Mouse (Mus musculus) stomach, embryonic 16.5 days (tissue): ENCODE results near the gene Dhx29. TPM values are rescaled to one million over a fixed set of nuclear protein-coding genes. Genes with fewer than 3 reads are reported as not detected.

Experiments
- ATAC-seq: fragments of 200-750 bp; cut with Nextera tagmentation; 2 replicates; pipeline ENCODE4 v1.8.0; 2017; ENCODE audit warnings: moderate number of reproducible peaks, moderate TSS enrichment; ENCODE audit not compliant: insufficient read depth, low FRiP score
- H3K27ac ChIP-seq: fragments of 300-500 bp; sonication (generic); 2 replicates; pipeline ENCODE4 v1.5.1; 2014; ENCODE audit warnings: low read length
- H3K27me3 ChIP-seq: fragments of 300-500 bp; sonication (generic); 2 replicates; pipeline ENCODE4 v1.6.1; 2014; ENCODE audit warnings: low read length, control low read depth, mixed read lengths; ENCODE audit not compliant: control insufficient read depth, insufficient read depth
- H3K36me3 ChIP-seq: fragments of 300-500 bp; sonication (generic); 2 replicates; pipeline ENCODE4 v1.6.1; 2014; ENCODE audit warnings: low read length; ENCODE audit not compliant: control insufficient read depth, insufficient read depth
- H3K4me1 ChIP-seq: fragments of 300-500 bp; sonication (generic); 2 replicates; pipeline ENCODE4 v1.6.1; 2014; ENCODE audit warnings: low read length, control low read depth, mixed read lengths; ENCODE audit not compliant: control insufficient read depth, insufficient read depth
- H3K4me2 ChIP-seq: fragments of 300-500 bp; sonication (generic); 2 replicates; pipeline ENCODE4 v1.6.1; 2014; ENCODE audit warnings: low read depth, low read length, mixed read lengths
- H3K4me3 ChIP-seq: fragments of 300-500 bp; sonication (generic); replicated peaks from 2 replicates; pipeline ENCODE4 v1.5.1; 2014; ENCODE audit warnings: mild to moderate bottlenecking, low read length
- H3K9ac ChIP-seq: fragments of 300-500 bp; sonication (generic); 2 replicates; pipeline ENCODE4 v1.6.1; 2014; ENCODE audit warnings: low read length
- H3K9me3 ChIP-seq: fragments of 300-500 bp; sonication (generic); replicated peaks from 2 replicates; pipeline ENCODE4 v1.6.1; 2016; ENCODE audit warnings: low read length, control low read depth; ENCODE audit not compliant: control insufficient read depth
- WGBS: fragments of 180-500 bp; shearing (Covaris S2); extraction: QIAGEN DNeasy Blood & Tissue Kit; methylation state at CpG from one replicate; pipeline ENCODE4 v1.1.7; 2014; 5-methylcytosine and 5-hydroxymethylcytosine counted together
- polyA plus RNA-seq: library from polyadenylated mRNA; unstranded; fragments of >200 nt; fragmentation: Nextera tagmentation; extraction: Ambion mirVana; gene quantifications from 2 replicates; pipeline ENCODE4 v1.2.1, GENCODE M21; 2015

The Dhx29 gene
- polyA plus RNA-seq, 1 experiment from 2014 or later, result 16.9 TPM

GRCm38 (mm10) chr13:112926796-112927195 is 458 bp upstream of the Dhx29 start:
- under 1% methylated on average over 19 of the region's 19 CpGs for WGBS

GRCm38 (mm10) chr13:112928038-112928668 is 899 bp downstream of the Dhx29 start:
- peak overlapping the region; percentile 83 for H3K9ac ChIP-seq
- ATAC-seq, result no peak; the same call in 1 of the 2 replicates
- H3K4me3 ChIP-seq, result peak overlapping the region; percentile 95
- no peaks in the 10 kb centered on the region for H3K27me3 ChIP-seq
- H3K4me2 ChIP-seq, result peak overlapping the region; percentile 61
- H3K36me3 ChIP-seq, result no peaks in the 10 kb centered on the region
- 4% methylated on average over 8 of the region's 8 CpGs for WGBS
- H3K27ac ChIP-seq, result peak overlapping the region; percentile 85
- H3K9me3 ChIP-seq, result no peaks in the 10 kb centered on the region
- peaks cover 15% of the 10 kb centered on the region for H3K4me1 ChIP-seq

More at GRCm38 (mm10) chr13:112926796-112927195, 458 bp upstream of the Dhx29 start:
- Histone ChIP-seq H3K9me3 (no peaks in the 10 kb centered on the region), H3K4me2 (peak overlapping the region; percentile 62), H3K27ac (peak overlapping the region; percentile 85), H3K4me3 (peak overlapping the region; percentile 95), H3K4me1 (peaks cover 15% of the 10 kb centered on the region), H3K36me3 (no peaks in the 10 kb centered on the region), H3K9ac (peak overlapping the region; percentile 83), H3K27me3 (no peaks in the 10 kb centered on the region)
- ATAC-seq, result no peak

GRCm38 (mm10) chr13:112938130-112938529 is 10.9 kb downstream of the Dhx29 start:
- H3K36me3 ChIP-seq, result no peaks in the 10 kb centered on the region
- WGBS, result 87% methylated on average over 8 of the region's 8 CpGs
- H3K9ac ChIP-seq, result no peak overlapping the region
- H3K9me3 ChIP-seq, result no peaks in the 10 kb centered on the region
- H3K27ac ChIP-seq, result no peak overlapping the region
- no peak overlapping the region for H3K4me3 ChIP-seq
- H3K4me2 ChIP-seq, result no peak overlapping the region
- ATAC-seq, result no peak
- H3K27me3 ChIP-seq, result no peaks in the 10 kb centered on the region
- no peaks in the 10 kb centered on the region for H3K4me1 ChIP-seq

- H3K9ac ChIP-seq, result no peak overlapping the region
- H3K9me3 ChIP-seq, result no peaks in the 10 kb centered on the region
- no peak overlapping the region for H3K4me2 ChIP-seq
- 54% methylated on average over 15 of the region's 15 CpGs for WGBS
- no peak overlapping the region for H3K4me3 ChIP-seq
- H3K4me1 ChIP-seq, result no peaks in the 10 kb centered on the region
- ATAC-seq, result no peak
- H3K27ac ChIP-seq, result no peak overlapping the region
- no peaks in the 10 kb centered on the region for H3K27me3 ChIP-seq
- no peaks in the 10 kb centered on the region; the same call in 1 of the 2 replicates for H3K36me3 ChIP-seq
Observed at GRCm38 (mm10) chr13:112941879-112942330, 14.7 kb downstream of the Dhx29 start.

GRCm38 (mm10) chr13:112945312-112945711 is 18.1 kb downstream of the Dhx29 start:
- Histone ChIP-seq H3K4me1 (no peaks in the 10 kb centered on the region), H3K27me3 (no peaks in the 10 kb centered on the region), H3K9ac (no peak overlapping the region), H3K9me3 (no peaks in the 10 kb centered on the region), H3K4me3 (no peak overlapping the region), H3K36me3 (peaks cover 7% of the 10 kb centered on the region), H3K27ac (no peak overlapping the region), H3K4me2 (no peak overlapping the region)
- no peak for ATAC-seq
- 87% methylated on average over 9 of the region's 9 CpGs for WGBS

- Histone ChIP-seq H3K36me3 (peaks cover 9% of the 10 kb centered on the region), H3K4me1 (no peaks in the 10 kb centered on the region), H3K27me3 (no peaks in the 10 kb centered on the region), H3K4me3 (no peak overlapping the region), H3K9me3 (no peaks in the 10 kb centered on the region), H3K4me2 (no peak overlapping the region), H3K9ac (no peak overlapping the region), H3K27ac (no peak overlapping the region)
- no peak for ATAC-seq
- 84% methylated on average over 6 of the region's 6 CpGs for WGBS
Observed at GRCm38 (mm10) chr13:112945900-112946299, 18.6 kb downstream of the Dhx29 start.

- no peaks in the 10 kb centered on the region for H3K27me3 ChIP-seq
- no peak overlapping the region for H3K9ac ChIP-seq
- no peak overlapping the region for H3K27ac ChIP-seq
- H3K36me3 ChIP-seq, result peaks cover 31% of the 10 kb centered on the region
- no peak overlapping the region for H3K4me3 ChIP-seq
- no peak overlapping the region for H3K4me2 ChIP-seq
- H3K4me1 ChIP-seq, result no peaks in the 10 kb centered on the region
- 93% methylated on average over 8 of the region's 8 CpGs for WGBS
- H3K9me3 ChIP-seq, result no peaks in the 10 kb centered on the region
- ATAC-seq, result no peak
Observed at GRCm38 (mm10) chr13:112954067-112954466, 26.8 kb downstream of the Dhx29 start.

GRCm38 (mm10) chr13:112963081-112963480 is 35.8 kb downstream of the Dhx29 start:
- no peaks in the 10 kb centered on the region for H3K9me3 ChIP-seq
- 77% methylated on average over 5 of the region's 5 CpGs for WGBS
- no peaks in the 10 kb centered on the region for H3K4me1 ChIP-seq
- H3K4me2 ChIP-seq, result no peak overlapping the region
- no peak overlapping the region for H3K9ac ChIP-seq
- no peak overlapping the region for H3K4me3 ChIP-seq
- H3K27ac ChIP-seq, result no peak overlapping the region
- peaks cover 6% of the 10 kb centered on the region; the same call in 1 of the 2 replicates for H3K36me3 ChIP-seq
- ATAC-seq, result no peak
- H3K27me3 ChIP-seq, result no peaks in the 10 kb centered on the region

GRCm38 (mm10) chr13:112964421-112964820 is 37.2 kb downstream of the Dhx29 start:
- H3K4me1 ChIP-seq, result no peaks in the 10 kb centered on the region
- H3K9me3 ChIP-seq, result no peaks in the 10 kb centered on the region
- H3K27me3 ChIP-seq, result no peaks in the 10 kb centered on the region
- WGBS, result 91% methylated on average over 12 of the region's 12 CpGs
- no peak overlapping the region for H3K9ac ChIP-seq
- H3K4me2 ChIP-seq, result no peak overlapping the region
- no peak for ATAC-seq
- H3K27ac ChIP-seq, result no peak overlapping the region
- H3K36me3 ChIP-seq, result peaks cover 6% of the 10 kb centered on the region; the same call in 1 of the 2 replicates
- no peak overlapping the region for H3K4me3 ChIP-seq
